Mouse (Mus musculus) embryonic fibroblast, embryonic 13.5 days (primary cell): ENCODE results near the gene Lct. TPM values are rescaled to one million over a fixed set of nuclear protein-coding genes. Genes with fewer than 3 reads are reported as not detected.
"Not testable (repeated sequence)": the region's sequence is repeated elsewhere in the genome, so short reads cannot be mapped to it uniquely, and the experiment has no call there.

Experiments
- H3K27ac ChIP-seq: 2 replicates; pipeline ENCODE4 v1.5.1; 2012; ENCODE audit warnings: low read length, control low read depth, inconsistent platforms; ENCODE audit not compliant: insufficient read depth
- H3K4me1 ChIP-seq: 2 replicates; pipeline ENCODE4 v1.6.1; 2011; ENCODE audit warnings: low read length; ENCODE audit not compliant: control insufficient read depth, insufficient read depth
- H3K4me3 ChIP-seq: 2 replicates; pipeline ENCODE4 v1.5.1; 2011; ENCODE audit warnings: mild to moderate bottlenecking, control low read depth, low read length; ENCODE audit not compliant: insufficient read depth
- CTCF ChIP-seq: IDR thresholded peaks from 2 replicates; pipeline ENCODE4 v1.5.1; 2011; ENCODE audit warnings: mild to moderate bottlenecking, control low read depth, low read length, moderate library complexity, borderline replicate concordance; ENCODE audit not compliant: insufficient read depth
- POLR2A ChIP-seq: IDR thresholded peaks from 2 replicates; pipeline ENCODE4 v1.6.1; 2011; ENCODE audit warnings: low read depth, mild to moderate bottlenecking, control low read depth, low read length, moderate library complexity
- polyA plus RNA-seq: library from polyadenylated mRNA; stranded (reverse); fragments of >200 nt; gene quantifications from 2 replicates; pipeline ENCODE4 v1.2.4, GENCODE M21; 2011; ENCODE audit warnings: low read depth; ENCODE audit not compliant: missing spikeins, insufficient read length

Gene Lct
- polyA plus RNA-seq, 1 experiment: not detected

DNA sequence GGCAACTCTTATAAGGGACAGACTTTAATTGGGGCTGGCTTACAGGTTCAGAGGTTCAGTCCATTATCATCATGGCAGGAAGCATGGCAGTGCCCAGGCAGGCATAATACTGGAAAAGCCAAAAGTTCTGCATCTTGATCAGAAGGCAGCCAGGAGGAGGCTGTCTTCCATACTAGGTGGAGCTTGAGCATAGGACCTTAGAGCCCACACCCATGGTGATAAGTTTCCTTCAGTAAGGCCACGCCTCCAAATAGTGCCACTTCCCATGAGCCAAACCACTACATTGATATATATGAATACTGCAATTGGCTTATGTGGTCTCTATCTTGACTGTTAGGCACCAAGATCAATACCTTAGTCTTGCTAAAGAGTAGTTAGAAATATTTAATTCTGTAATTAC, 52.2 kb downstream of the Lct start:
- Histone ChIP-seq H3K27ac (no peak overlapping the region), H3K4me1 (no peaks in the 10 kb centered on the region), H3K4me3 (no peak overlapping the region)
- TF ChIP-seq POLR2A: no peak
- TF ChIP-seq CTCF: no peak

DNA sequence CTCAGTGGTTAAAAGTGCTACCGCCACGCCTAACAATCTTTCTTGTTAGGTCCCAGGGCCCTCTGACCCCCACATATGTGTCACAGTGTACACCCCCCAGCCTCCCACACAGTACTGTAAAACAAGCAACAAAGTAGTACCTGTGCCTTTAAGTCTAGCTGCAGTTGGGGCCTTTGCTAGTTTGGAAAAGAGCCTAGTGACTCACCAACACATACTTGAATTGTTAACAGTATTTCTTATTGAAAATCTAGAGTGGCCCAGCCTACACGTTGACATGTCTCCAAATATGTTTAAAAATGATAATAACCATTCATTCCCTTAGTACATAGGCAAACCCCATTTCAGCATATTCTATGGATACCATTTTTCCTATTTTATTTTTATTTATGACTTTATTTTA, 57.4 kb downstream of the Lct start:
- Histone ChIP-seq H3K4me1 (no peaks in the 10 kb centered on the region), H3K4me3 (no peak overlapping the region), H3K27ac (peak overlapping the region; percentile 64)
- no peak for TF ChIP-seq POLR2A
- no peak for TF ChIP-seq CTCF

DNA sequence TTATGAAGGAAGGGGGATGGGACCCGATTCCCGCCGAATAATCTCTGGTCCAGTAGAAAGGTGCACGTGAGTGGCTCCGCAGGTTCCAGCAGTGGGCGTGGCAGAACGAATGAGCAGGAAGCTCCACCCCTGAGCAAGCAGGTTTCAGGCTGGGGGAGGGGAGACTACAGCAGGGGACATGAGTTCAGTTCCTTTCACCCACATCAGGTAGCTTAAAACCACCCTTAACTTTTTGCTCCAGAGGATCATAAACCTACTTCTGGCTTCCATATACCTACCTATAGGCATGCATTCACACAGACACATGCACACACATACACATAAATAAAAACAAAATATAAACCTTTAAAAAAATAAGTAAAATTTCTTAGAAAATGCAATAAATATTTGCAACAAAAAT, 61.1 kb downstream of the Lct start:
- not testable (repeated sequence) for H3K4me3 ChIP-seq, H3K27ac ChIP-seq, H3K4me1 ChIP-seq

DNA sequence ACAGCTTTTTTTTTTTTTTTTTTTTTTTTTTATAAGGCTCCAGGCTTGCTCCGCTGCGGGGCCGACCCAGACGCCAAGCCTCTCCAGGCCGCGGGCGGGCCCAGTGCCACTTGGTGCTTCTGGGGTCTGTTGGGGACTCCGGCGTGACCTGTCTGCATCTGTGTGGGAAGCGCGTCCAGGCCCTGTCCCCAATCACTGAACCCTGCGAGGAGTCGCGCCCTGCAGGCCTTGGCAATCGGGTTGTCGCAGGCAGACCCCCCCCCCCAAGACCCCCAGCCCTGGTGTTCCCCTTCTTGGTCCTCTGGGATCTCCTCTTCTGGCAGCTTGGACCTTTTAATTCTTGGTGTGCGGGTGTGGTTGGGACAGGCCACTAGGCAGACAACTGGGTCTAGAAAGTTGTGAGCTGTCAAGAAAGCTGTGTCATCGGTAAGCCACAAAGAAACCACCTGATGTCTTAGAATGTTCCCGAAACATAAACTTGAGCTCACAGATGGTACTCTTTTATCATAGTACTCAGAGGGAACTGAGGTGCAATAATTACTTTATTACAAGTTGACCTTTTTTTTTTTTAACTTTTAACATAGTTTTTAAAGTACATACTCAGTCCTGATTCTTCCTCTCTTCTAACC, 83.3 kb downstream of the Lct start:
- peak overlapping the region; percentile 38; the same call in 1 of the 2 replicates for H3K27ac ChIP-seq
- TF ChIP-seq POLR2A (no peak), CTCF (no peak)
- peaks cover 3% of the 10 kb centered on the region; the same call in 1 of the 2 replicates for H3K4me1 ChIP-seq
- peak overlapping the region; percentile 83 for H3K4me3 ChIP-seq

DNA sequence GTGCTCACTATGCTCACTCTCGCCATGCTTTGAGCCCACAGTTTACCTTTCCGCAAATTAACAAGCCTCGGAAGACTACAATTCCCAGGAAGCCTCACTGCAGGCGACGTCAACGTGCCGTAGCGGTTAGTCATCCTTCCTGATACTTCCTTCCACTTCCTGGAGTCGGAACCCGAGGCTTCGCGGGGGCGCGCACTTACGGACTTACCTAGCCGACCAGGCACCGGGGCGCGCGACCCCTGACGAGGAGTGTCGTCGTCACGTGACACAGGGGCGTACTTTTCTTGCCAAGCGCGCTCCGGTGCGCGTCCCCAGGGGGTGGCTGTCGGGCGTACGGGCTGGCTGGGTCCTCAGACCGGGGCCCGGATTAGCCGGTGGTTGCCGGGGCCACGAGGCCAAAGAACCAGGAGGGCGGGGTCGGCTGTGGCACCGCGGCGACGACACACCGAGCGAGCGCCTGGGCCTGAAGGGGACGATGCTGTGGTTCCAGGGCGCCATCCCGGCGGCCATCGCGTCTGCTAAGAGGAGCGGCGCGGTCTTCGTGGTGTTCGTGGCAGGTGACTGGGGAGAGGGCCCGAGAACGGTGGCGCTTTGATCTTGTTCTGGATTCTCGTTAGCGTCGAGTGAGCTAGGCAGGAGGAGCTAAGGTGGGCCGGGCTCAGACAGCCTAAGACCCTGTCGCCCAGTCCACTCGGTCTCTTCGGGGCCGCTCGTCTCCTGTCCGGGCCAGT, 84.0 kb downstream of the Lct start:
- TF ChIP-seq POLR2A: peak; percentile 69
- TF ChIP-seq CTCF: no peak
- Histone ChIP-seq H3K27ac (peak overlapping the region; percentile 38), H3K4me3 (peak overlapping the region; percentile 83), H3K4me1 (peaks cover 3% of the 10 kb centered on the region; the same call in 1 of the 2 replicates)

DNA sequence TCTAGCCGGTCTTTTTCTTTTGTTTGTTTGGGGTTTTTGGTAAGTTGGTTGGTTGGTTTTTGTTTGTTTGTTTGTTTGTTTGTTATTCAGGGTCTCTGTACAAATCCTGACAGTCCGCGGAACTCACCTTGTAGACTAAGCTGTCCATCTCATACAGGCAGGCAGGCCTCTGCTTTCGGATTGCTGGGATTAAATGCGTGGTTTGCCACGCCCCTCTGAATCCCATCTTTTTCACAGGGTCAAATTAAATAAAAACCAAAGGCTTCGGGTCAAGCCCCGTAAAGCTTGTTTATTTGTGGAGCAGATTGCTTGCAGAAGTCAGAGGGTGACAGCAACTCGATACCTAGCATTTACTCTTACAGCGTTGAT, 84.5 kb downstream of the Lct start, which contains the start of gene Ubxn4:
Gene Ubxn4, plus strand, starts transcription at position 338 of the 369 bp plus-strand sequence.
- TF ChIP-seq CTCF: no peak
- no peak for TF ChIP-seq POLR2A
- H3K4me3 ChIP-seq: peak within 1 kb of the TSS; percentile 83
- peaks cover 3% of the 10 kb centered on the region; the same call in 1 of the 2 replicates for H3K4me1 ChIP-seq
- H3K27ac ChIP-seq: peak within 1 kb of the TSS; percentile 38

DNA sequence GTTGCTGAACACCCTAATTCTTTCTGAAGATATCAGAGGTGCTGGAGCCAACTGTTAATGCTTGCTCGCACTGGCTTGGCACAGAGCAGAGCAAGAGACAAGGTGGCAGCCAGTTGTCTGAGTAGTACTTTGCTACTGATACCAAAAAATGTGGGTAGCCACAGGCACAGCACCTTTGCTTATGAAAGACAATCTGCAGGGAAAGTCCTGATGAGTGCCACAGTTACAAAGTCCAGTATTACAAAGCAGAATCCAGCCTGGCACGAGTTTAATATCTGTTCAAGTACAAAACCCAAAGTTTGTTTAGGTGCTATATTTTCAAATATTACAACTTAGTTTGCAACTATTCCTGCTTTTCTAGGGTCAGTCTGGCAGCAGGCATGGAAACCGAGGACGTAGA, 92.9 kb downstream of the Lct start:
- Histone ChIP-seq H3K27ac (no peak overlapping the region), H3K4me1 (no peaks in the 10 kb centered on the region), H3K4me3 (no peak overlapping the region)
- TF ChIP-seq POLR2A (no peak), CTCF (no peak)

Other genes with a start within 250 kb of the Lct start
- gene Zranb3, start 225.3 kb downstream of the Lct start, polyA plus RNA-seq: 8.6 and 10.9 TPM in 2 replicates
- gene R3hdm1, start 225.0 kb downstream of the Lct start, polyA plus RNA-seq: 70.3 and 97.9 TPM in 2 replicates
- gene Ubxn4, start 84.4 kb downstream of the Lct start, polyA plus RNA-seq: 89.2 and 89.6 TPM in 2 replicates
- 74.6 and 91.1 TPM in 2 replicates for gene Mcm6, start 31.3 kb upstream of the Lct start, polyA plus RNA-seq
- 108 TPM in 2 replicates for gene Dars, start 89.0 kb upstream of the Lct start, polyA plus RNA-seq